Mouse (Mus musculus) bone marrow, adult 2 months (tissue): ENCODE results near the gene 2300002M23Rik. TPM values are rescaled to one million over a fixed set of nuclear protein-coding genes. Genes with fewer than 3 reads are reported as not detected.

Experiments
- H3K27ac ChIP-seq: fragments of 200-500 bp; 2 replicates; pipeline ENCODE4 v1.5.1; 2012; ENCODE audit warnings: low read depth, mild to moderate bottlenecking, control low read depth, inconsistent platforms, low read length; ENCODE audit not compliant: control insufficient read depth, poor library complexity, insufficient read depth
- H3K4me1 ChIP-seq: fragments of 200-500 bp; 2 replicates; pipeline ENCODE4 v1.6.1; 2011; ENCODE audit warnings: low read length; ENCODE audit not compliant: control insufficient read depth, insufficient read depth
- H3K4me3 ChIP-seq: fragments of 200-500 bp; replicated peaks from 2 replicates; pipeline ENCODE3; 2011; ENCODE audit warnings: mild to moderate bottlenecking, low read depth, low read length, control low read depth; ENCODE audit not compliant: control insufficient read depth
- CTCF ChIP-seq: fragments of 200-500 bp; IDR thresholded peaks from 2 replicates; pipeline ENCODE4 v1.5.1; 2011; ENCODE audit warnings: low read length, control low read depth; ENCODE audit not compliant: control insufficient read depth, insufficient read depth
- POLR2A ChIP-seq: fragments of 200-500 bp; IDR thresholded peaks from 2 replicates; pipeline ENCODE4 v1.6.1; 2011; ENCODE audit warnings: low read depth, mild to moderate bottlenecking, control low read depth, low read length, borderline replicate concordance; ENCODE audit not compliant: control insufficient read depth
- WGBS: fragments of 180-500 bp; shearing (Covaris S2); methylation state at CpG from one replicate; pipeline ENCODE4 v1.1.7; 2018; 5-methylcytosine and 5-hydroxymethylcytosine counted together
- polyA plus RNA-seq: library from polyadenylated mRNA; stranded (reverse); fragments of >200 nt; gene quantifications from 2 replicates; pipeline ENCODE4 v1.2.4, GENCODE M21; 2011; ENCODE audit warnings: low replicate concordance; ENCODE audit not compliant: missing spikeins, insufficient read depth, insufficient read length

2300002M23Rik gene
- polyA plus RNA-seq, 1 experiment = not detected

GRCm38 (mm10) chr17:35601736-35602354 is 34.6 kb downstream of the 2300002M23Rik start:
- no peaks in the 10 kb centered on the region for H3K4me1 ChIP-seq
- WGBS = 53% methylated on average over 8 of the region's 8 CpGs
- no peak for TF ChIP-seq CTCF
- TF ChIP-seq POLR2A = no peak
- H3K27ac ChIP-seq = no peak overlapping the region
- no peak overlapping the region for H3K4me3 ChIP-seq

DNA sequence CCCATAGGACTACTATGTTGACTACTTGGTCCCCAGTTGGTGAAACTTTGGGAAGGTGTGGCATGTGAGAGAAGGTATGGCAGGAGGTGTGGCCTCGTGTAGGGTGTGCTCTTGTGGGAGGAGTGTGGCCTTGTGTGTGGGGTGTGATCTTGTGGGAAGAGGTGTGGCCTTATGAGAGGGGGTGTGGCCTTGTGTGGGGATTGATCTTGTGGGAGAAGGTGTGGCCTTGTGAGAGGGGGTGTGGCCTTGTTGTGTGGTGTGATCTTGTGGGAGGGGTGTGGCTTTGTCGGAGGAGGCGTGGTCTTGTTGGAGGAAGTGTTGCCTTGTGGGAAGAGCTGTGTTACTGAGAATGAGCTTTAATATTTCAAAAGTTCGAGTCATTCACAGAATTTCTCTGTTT is 49.9 kb downstream of the 2300002M23Rik start:
- H3K4me3 ChIP-seq = no peak overlapping the region
- no peaks in the 10 kb centered on the region for H3K4me1 ChIP-seq
- 70% methylated on average over 4 of the region's 4 CpGs for WGBS
- no peak overlapping the region for H3K27ac ChIP-seq
- no peak for TF ChIP-seq CTCF

Other genes starting within 250 kb of the 2300002M23Rik start
- not detected in 2 replicates for gene H2-Q1, start 247.0 kb upstream of the 2300002M23Rik start, polyA plus RNA-seq
- not detected in 2 replicates for gene H2-Q2, start 225.2 kb upstream of the 2300002M23Rik start, polyA plus RNA-seq
- gene H2-Q4, start 187.8 kb upstream of the 2300002M23Rik start, polyA plus RNA-seq = 62.5 and 82.4 TPM in 2 replicates
- gene H2-Q6, start 142.6 kb upstream of the 2300002M23Rik start, polyA plus RNA-seq = 52.3 and 95.2 TPM in 2 replicates
- gene H2-Q7, start 128.3 kb upstream of the 2300002M23Rik start, polyA plus RNA-seq = 43.9 and 101 TPM in 2 replicates
- gene H2-Q10, start 97.4 kb upstream of the 2300002M23Rik start, polyA plus RNA-seq = 28.2 and 68.7 TPM in 2 replicates
- gene Pou5f1, start 61.4 kb upstream of the 2300002M23Rik start, polyA plus RNA-seq = 102 TPM in 1 of 2 replicates, not detected in the other
- 28.7 and 41.7 TPM in 2 replicates for gene Tcf19, start 50.6 kb upstream of the 2300002M23Rik start, polyA plus RNA-seq
- gene Cchcr1, start 50.4 kb upstream of the 2300002M23Rik start, polyA plus RNA-seq = 15.7 and 31.8 TPM in 2 replicates
- gene Psors1c2, start 34.2 kb upstream of the 2300002M23Rik start, polyA plus RNA-seq = not detected in 2 replicates
- gene Cdsn, start 15.3 kb upstream of the 2300002M23Rik start, polyA plus RNA-seq = not detected in 2 replicates
- not detected in 2 replicates for gene Sfta2, start 34.1 kb downstream of the 2300002M23Rik start, polyA plus RNA-seq
- gene Gm9573, start 59.2 kb downstream of the 2300002M23Rik start, polyA plus RNA-seq = not detected in 2 replicates
- not detected in 2 replicates for gene Mucl3, start 76.2 kb downstream of the 2300002M23Rik start, polyA plus RNA-seq
- gene Vars2, start 100.1 kb downstream of the 2300002M23Rik start, polyA plus RNA-seq = 13.1 and 25.0 TPM in 2 replicates
- 12.5 and 21.1 TPM in 2 replicates for gene Gtf2h4, start 106.3 kb downstream of the 2300002M23Rik start, polyA plus RNA-seq
- gene Ddr1, start 137.2 kb downstream of the 2300002M23Rik start, polyA plus RNA-seq = 2.4 and 6.0 TPM in 2 replicates